Mouse (Mus musculus) forebrain, embryonic 13.5 days (tissue): Measurements from ENCODE around the gene Prl2c3. TPM values are rescaled to one million over a fixed set of nuclear protein-coding genes. Genes with fewer than 3 reads are reported as not detected.
"Not testable (repeated sequence)": the region's sequence is repeated elsewhere in the genome, so short reads cannot be mapped to it uniquely, and the experiment has no call there.

Experiments used
- ATAC-seq: fragments of 200-750 bp; cut with Nextera tagmentation; 2 replicates; pipeline ENCODE4 v1.8.0; 2017
- H3K27ac ChIP-seq: fragments of 300-500 bp; sonication (generic); 2 replicates; pipeline ENCODE4 v1.5.1; 2015; ENCODE audit warnings: inconsistent platforms, mild to moderate bottlenecking, moderate library complexity
- H3K27me3 ChIP-seq: fragments of 300-500 bp; sonication (generic); 2 replicates; pipeline ENCODE4 v1.6.1; 2015; ENCODE audit warnings: mild to moderate bottlenecking, inconsistent platforms
- H3K36me3 ChIP-seq: fragments of 300-500 bp; sonication (generic); 2 replicates; pipeline ENCODE4 v1.6.1; 2015; ENCODE audit warnings: mild to moderate bottlenecking, inconsistent platforms; ENCODE audit not compliant: poor library complexity, severe bottlenecking
- H3K4me1 ChIP-seq: fragments of 300-500 bp; sonication (generic); 2 replicates; pipeline ENCODE4 v1.6.1; 2015; ENCODE audit warnings: inconsistent platforms
- H3K4me2 ChIP-seq: fragments of 300-500 bp; sonication (generic); 2 replicates; pipeline ENCODE4 v1.6.1; 2015; ENCODE audit warnings: inconsistent platforms, mild to moderate bottlenecking, moderate library complexity
- H3K4me3 ChIP-seq: fragments of 300-500 bp; sonication (generic); 2 replicates; pipeline ENCODE4 v1.5.1; 2015; ENCODE audit warnings: mild to moderate bottlenecking, inconsistent platforms
- H3K9ac ChIP-seq: fragments of 300-500 bp; sonication (generic); 2 replicates; pipeline ENCODE4 v1.6.1; 2015; ENCODE audit warnings: mild to moderate bottlenecking, inconsistent platforms
- H3K9me3 ChIP-seq: fragments of 300-500 bp; sonication (generic); replicated peaks from 2 replicates; pipeline ENCODE4 v1.6.1; 2016; ENCODE audit warnings: inconsistent platforms
- WGBS: fragments of 180-500 bp; shearing (Covaris S2); methylation state at CpG from one replicate; pipeline ENCODE4 v1.1.7; 2015; 5-methylcytosine and 5-hydroxymethylcytosine counted together
- polyA plus RNA-seq: library from polyadenylated mRNA; unstranded; fragments of >200 nt; fragmentation: Nextera tagmentation; extraction: Ambion mirVana; gene quantifications from 2 replicates; pipeline ENCODE4 v1.2.1, GENCODE M21; 2015

Prl2c3 gene
- polyA plus RNA-seq: not detected in 2 replicates

DNA sequence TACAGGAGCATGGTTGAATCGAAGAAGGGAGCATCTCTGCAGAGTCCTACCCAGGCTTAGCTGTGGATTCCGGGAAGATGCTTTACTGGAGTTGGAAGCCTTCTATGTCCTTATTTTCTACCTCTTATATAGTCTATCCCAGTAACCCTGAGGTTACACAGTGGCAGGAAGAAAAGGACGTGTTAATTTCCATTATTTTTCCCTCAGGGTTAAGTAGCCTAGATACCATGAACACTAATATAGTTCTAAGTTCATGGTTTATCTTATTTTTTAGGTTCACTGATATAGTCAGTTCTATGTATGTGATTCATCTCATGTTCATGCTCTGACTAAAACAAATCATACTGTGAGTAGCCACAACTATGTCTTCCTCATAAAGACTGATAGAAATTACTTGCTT lies at the start of gene Prl2c3:
TSS of gene Prl2c3 (minus strand) at position 101 of the 400 bp plus-strand sequence.
- WGBS: 75% methylated on average over 3 of the region's 3 CpGs
- H3K4me3 ChIP-seq, H3K9ac ChIP-seq, H3K27ac ChIP-seq, H3K27me3 ChIP-seq, H3K4me1 ChIP-seq, H3K4me2 ChIP-seq, H3K36me3 ChIP-seq, ATAC-seq: not testable (repeated sequence)
- H3K9me3 ChIP-seq: peaks cover 18% of the 10 kb centered on the region

- 75% methylated on average over 4 of the region's 4 CpGs for WGBS
- not testable (repeated sequence) for H3K4me3 ChIP-seq
- peak; percentile 43; the same call in 1 of the 2 replicates for ATAC-seq
Measured at GRCm38 (mm10) chr13:12848254-12848653, 48.4 kb upstream of the Prl2c3 start.

GRCm38 (mm10) chr13:12844701-12845100 lies 44.8 kb upstream of the Prl2c3 start:
- ATAC-seq, H3K4me1 ChIP-seq, H3K27ac ChIP-seq, H3K4me3 ChIP-seq, H3K36me3 ChIP-seq, H3K9ac ChIP-seq, H3K4me2 ChIP-seq, H3K27me3 ChIP-seq: not testable (repeated sequence)
- H3K9me3 ChIP-seq: peaks cover 44% of the 10 kb centered on the region
- 90% methylated on average over 1 of the region's 1 CpGs for WGBS

More at GRCm38 (mm10) chr13:12848254-12848653, 48.4 kb upstream of the Prl2c3 start:
- not testable (repeated sequence) for H3K9ac ChIP-seq, H3K36me3 ChIP-seq, H3K4me1 ChIP-seq, H3K4me2 ChIP-seq, H3K27ac ChIP-seq, H3K27me3 ChIP-seq
- peaks cover 36% of the 10 kb centered on the region for H3K9me3 ChIP-seq

DNA sequence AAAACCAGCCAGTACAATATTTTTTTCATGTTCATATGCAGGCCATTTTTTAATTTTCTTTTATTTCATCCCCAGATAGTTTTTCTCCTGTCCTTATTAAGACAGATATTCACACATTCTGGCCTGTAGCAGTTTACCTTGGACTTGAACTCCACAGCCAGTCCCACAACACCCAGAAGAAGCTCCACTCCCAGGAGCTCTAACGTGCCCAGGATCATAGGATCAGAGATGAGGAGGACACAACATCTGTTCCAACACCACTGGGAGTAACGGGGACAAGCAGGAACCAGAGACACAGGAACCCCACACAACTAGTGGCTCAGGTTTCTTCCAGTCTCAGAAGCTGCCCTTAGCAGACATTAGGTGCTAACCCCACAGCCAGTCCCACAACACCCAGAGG lies 37.7 kb upstream of the Prl2c3 start:
- 73% methylated on average over 2 of the region's 2 CpGs for WGBS
- not testable (repeated sequence) for H3K27ac ChIP-seq, H3K4me2 ChIP-seq, H3K4me3 ChIP-seq, H3K4me1 ChIP-seq, ATAC-seq, H3K36me3 ChIP-seq, H3K9ac ChIP-seq, H3K27me3 ChIP-seq
- peaks cover 48% of the 10 kb centered on the region for H3K9me3 ChIP-seq

DNA sequence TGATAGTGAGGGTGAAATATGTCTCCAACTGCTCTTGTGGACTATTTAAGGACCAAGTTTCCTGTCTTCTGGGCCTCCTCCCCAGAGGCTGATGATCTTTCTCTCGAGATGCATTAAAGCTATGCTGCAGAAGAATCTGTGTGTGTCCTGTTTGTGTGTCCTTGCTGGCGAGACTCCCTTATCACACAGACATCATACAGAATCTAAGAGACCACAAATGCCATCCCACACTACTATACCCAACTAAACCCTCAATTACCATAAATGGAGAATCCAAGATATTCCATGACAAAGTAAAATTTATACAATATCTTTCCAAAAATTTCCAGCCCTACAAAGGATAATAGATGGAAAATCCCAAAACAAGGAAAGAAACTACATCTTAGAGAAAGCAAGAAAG lies 31.9 kb upstream of the Prl2c3 start:
- peaks cover 57% of the 10 kb centered on the region for H3K9me3 ChIP-seq
- H3K4me2 ChIP-seq: no peak overlapping the region
- no peak for ATAC-seq
- H3K27me3 ChIP-seq: no peaks in the 10 kb centered on the region
- H3K4me1 ChIP-seq: no peaks in the 10 kb centered on the region
- H3K9ac ChIP-seq: no peak overlapping the region
- H3K36me3 ChIP-seq: 0 out of 2 replicates have a peak, but pooled peaks cover 2% of the 10 kb centered on the region
- no peak overlapping the region for H3K27ac ChIP-seq
- H3K4me3 ChIP-seq: no peak overlapping the region
- 73% methylated on average over 2 of the region's 2 CpGs for WGBS

DNA sequence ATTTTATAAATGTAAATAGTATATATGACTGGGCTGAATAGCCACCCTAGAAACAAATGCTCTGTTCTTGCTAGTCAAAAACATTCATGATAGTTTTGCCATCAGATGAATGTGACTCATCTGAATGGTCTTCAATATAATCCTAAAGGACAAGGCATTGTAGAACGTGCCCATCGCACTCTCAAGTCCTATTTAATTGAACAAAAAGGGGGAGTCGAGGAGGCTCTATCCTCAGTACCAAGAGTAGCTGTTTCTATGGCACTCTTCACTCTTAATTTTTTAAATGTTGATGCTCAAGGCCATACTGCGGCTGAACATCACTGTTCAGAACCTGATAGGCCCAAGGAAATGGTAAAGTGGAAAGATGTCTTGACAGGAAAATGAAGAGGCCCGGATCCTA lies 29.2 kb upstream of the Prl2c3 start:
- 86% methylated on average over 5 of the region's 5 CpGs for WGBS
- ATAC-seq: no peak
- Histone ChIP-seq H3K9me3 (peaks cover 53% of the 10 kb centered on the region), H3K36me3 (0 out of 2 replicates have a peak, but pooled peaks cover 2% of the 10 kb centered on the region), H3K4me3 (no peak overlapping the region), H3K27ac (no peak overlapping the region), H3K4me1 (no peaks in the 10 kb centered on the region), H3K9ac (no peak overlapping the region), H3K4me2 (no peak overlapping the region), H3K27me3 (no peaks in the 10 kb centered on the region)

DNA sequence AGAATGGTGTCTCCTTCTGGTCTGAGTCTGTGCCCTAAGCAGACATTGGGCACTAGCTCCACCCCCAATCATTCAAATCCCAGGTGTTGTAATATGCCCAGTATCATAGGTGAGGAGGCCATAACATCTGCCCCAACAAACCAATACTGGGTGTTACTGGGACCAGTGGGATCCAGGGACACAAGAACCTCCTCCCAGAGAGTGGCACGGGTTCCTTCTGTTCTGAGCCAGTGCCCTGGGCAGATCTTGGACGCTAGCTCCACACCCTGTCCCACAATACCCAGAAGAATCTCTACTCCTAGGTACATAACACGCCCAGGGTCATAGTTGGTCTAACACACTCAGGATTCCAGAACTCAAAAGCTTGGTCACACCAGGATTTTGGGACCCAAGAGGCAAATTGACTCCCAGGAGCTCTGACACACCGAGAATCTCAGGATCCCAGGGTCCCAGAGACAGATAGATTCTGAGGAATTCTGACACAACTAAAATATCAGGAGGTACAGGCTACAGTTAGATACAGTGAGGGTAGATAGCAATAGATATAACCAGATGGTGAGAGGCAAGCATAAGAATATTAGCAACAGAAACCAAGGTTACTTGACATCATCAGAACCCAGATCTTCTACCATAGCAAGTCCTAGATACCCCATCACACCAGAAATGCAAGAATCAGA lies 24.8 kb upstream of the Prl2c3 start:
- H3K27me3 ChIP-seq, H3K4me1 ChIP-seq, H3K9ac ChIP-seq, H3K4me2 ChIP-seq, H3K27ac ChIP-seq, ATAC-seq, H3K36me3 ChIP-seq, H3K4me3 ChIP-seq: not testable (repeated sequence)
- 63% methylated on average over 4 of the region's 4 CpGs for WGBS
- H3K9me3 ChIP-seq: peaks cover 34% of the 10 kb centered on the region

- 80% methylated on average over 5 of the region's 5 CpGs for WGBS
- not testable (repeated sequence) for H3K4me1 ChIP-seq, ATAC-seq, H3K9ac ChIP-seq, H3K4me2 ChIP-seq, H3K36me3 ChIP-seq, H3K4me3 ChIP-seq, H3K27ac ChIP-seq, H3K27me3 ChIP-seq
- H3K9me3 ChIP-seq: peaks cover 19% of the 10 kb centered on the region
Measured at GRCm38 (mm10) chr13:12813734-12814424, 14.0 kb upstream of the Prl2c3 start.

DNA sequence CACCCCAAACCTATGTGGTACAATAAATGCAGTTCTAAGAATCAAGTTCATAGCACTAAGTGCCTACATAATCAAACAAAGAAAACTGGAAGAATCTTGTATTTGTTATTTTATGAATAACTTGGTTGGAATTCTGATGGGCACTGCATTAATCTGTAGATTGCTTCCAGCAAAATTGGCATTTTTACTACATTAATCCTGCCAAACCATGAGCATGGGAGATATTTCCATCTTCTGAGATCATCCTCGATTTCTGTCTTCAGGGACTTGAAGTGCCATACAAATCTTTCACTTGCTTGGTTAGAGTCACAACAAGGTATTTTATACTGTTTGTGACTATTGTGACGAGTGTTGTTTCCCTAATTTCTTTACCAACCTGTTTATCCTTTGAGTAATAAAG lies 9.7 kb upstream of the Prl2c3 start:
- no peak overlapping the region for H3K4me3 ChIP-seq
- no peak overlapping the region for H3K9ac ChIP-seq
- H3K4me1 ChIP-seq: no peaks in the 10 kb centered on the region
- no peak for ATAC-seq
- 65% methylated on average over 2 of the region's 2 CpGs for WGBS
- H3K36me3 ChIP-seq: no peaks in the 10 kb centered on the region
- H3K4me2 ChIP-seq: no peak overlapping the region
- no peak overlapping the region for H3K27ac ChIP-seq
- peaks cover 28% of the 10 kb centered on the region for H3K9me3 ChIP-seq
- no peaks in the 10 kb centered on the region for H3K27me3 ChIP-seq

DNA sequence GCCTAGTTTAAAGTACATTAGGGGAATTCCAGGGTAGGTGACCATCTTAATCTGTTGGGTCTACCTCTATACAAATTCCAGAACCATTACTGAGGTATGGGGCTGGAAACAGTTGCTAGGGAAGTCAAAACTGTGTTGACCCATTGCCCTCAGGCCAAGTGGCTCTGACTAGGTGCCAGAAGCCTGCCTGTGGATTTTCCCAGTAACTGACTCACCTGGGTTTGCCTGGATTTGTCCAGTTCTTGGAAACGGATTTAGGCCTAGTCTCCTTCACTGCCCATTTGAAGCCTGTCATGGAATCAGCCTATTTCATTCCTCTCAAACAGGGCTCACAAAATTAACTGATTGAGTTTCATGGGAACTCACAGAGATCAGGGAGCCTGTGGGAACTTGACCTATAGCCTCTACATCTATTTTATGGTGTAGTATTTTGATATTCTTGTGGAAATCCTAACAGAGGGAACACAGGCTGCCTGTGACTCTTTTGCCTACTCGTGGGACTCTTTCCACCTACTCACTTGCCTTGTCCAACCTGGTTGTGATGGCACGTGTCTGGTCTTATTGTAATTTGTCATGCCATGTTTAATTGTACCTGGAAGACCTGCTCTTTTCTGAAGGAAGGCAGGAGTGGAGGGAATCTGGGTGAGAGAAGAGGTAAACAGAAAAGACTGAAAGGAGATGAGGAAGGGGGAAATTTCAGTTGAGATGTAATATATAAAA lies 9.1 kb upstream of the Prl2c3 start:
- not testable (repeated sequence) for H3K9ac ChIP-seq, H3K4me2 ChIP-seq, H3K36me3 ChIP-seq, H3K27me3 ChIP-seq, H3K4me3 ChIP-seq, ATAC-seq, H3K4me1 ChIP-seq, H3K27ac ChIP-seq
- peaks cover 29% of the 10 kb centered on the region for H3K9me3 ChIP-seq
- WGBS: 72% methylated on average over 3 of the region's 3 CpGs

DNA sequence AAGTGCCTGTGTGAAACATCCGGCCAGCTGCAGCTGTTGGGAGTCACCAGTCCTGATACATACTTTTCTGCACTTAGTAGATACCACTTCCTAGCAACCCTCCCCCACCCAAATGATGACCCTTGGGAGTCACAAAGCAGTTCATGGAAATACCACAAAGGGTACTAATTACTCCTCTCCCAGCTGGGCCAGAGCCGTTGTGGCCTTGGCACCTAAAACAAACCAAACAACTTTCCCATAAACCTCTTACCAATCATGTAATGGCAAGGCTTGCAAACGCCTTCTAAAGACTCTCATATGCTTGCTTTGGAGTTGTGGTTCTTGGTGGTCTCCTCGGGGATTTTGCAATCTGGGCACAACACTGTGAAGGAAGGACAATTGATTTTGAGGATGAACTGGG lies 6.6 kb upstream of the Prl2c3 start:
- not testable (repeated sequence) for H3K4me3 ChIP-seq, H3K36me3 ChIP-seq, H3K4me1 ChIP-seq, H3K9ac ChIP-seq, H3K4me2 ChIP-seq, H3K27me3 ChIP-seq, H3K27ac ChIP-seq, ATAC-seq
- peaks cover 33% of the 10 kb centered on the region for H3K9me3 ChIP-seq
- 67% methylated on average over 4 of the region's 4 CpGs for WGBS

- ATAC-seq, H3K27ac ChIP-seq, H3K27me3 ChIP-seq, H3K4me1 ChIP-seq, H3K9me3 ChIP-seq, H3K36me3 ChIP-seq, H3K4me2 ChIP-seq, H3K9ac ChIP-seq, H3K4me3 ChIP-seq: not testable (repeated sequence)
- WGBS: 83% methylated on average over 6 of the region's 6 CpGs
Measured at GRCm38 (mm10) chr13:12769442-12770091, 30.3 kb downstream of the Prl2c3 start.
